Mouse (Mus musculus) adrenal gland (tissue): ENCODE data around the gene Pms1.

ENCODE experiments used
- intact Hi-C: fragments of 180-260 bp; cut with DNase I; formaldehyde crosslinking; loops from one replicate; pipeline ENCODE4 v1.15.1; 2025

Gene Pms1

GRCm38 (mm10) chr1:53201630-53202199 lies 95.1 kb downstream of the Pms1 start:
- intact Hi-C loops = no loop called here

GRCm38 (mm10) chr1:53194536-53194935 lies 102.3 kb downstream of the Pms1 start:
- intact Hi-C loops = no loop called here

- intact Hi-C loops = no loop called here
Observed at GRCm38 (mm10) chr1:53191234-53191633, 105.6 kb downstream of the Pms1 start.

GRCm38 (mm10) chr1:53189620-53190019 lies 107.2 kb downstream of the Pms1 start:
- intact Hi-C loops = no loop called here

GRCm38 (mm10) chr1:53187536-53187935 lies 109.3 kb downstream of the Pms1 start, which contains the start of gene 1700019A02Rik:
Gene 1700019A02Rik (minus strand): TSS chr1:53187636.
- intact Hi-C loops = no loop called here

GRCm38 (mm10) chr1:53186301-53186700 lies 110.5 kb downstream of the Pms1 start:
- intact Hi-C loops = no loop called here

GRCm38 (mm10) chr1:53157715-53158114 lies 139.1 kb downstream of the Pms1 start:
- intact Hi-C loops = no loop called here
